Mouse (Mus musculus): Measurements from ENCODE around the gene Sec24b. TPM values are rescaled to one million over a fixed set of nuclear protein-coding genes. Genes with fewer than 3 reads are reported as not detected.

Gene Sec24b
- total and polyA plus RNA-seq, 3 experiments = 18.6 to 56.3 (median 54.4) TPM

DNA sequence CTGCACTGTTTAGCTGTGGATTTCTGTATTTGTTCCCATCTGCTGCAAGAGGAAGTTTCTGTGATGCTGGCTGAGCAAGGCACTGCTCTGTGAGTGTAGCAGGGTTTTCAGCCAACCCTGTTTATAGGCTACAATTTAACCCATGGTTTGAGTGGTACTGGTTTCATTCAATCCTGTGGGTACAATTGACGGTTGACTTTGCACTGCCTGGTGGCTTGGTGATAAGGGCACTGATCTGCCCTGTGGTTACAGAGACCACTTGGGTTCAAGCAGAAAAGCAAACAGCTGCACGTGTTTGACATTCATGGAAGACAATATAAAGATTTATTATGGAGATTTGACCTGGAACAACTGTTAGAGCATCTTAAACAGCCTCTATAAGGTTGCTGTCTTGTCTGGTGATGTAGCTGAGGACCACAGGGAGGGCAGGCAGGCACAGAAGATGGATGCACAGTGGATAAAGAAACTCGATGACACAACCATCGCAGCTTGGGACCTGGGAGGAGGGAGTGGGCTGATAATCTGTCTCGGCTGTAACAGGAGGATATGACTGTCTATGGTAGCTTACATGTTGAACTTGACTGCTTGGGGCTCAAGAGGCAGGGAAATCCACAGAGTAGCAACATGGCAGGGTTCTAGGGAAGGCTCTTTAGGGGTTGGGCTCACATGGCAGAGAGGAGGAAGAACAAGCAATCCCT, 115.0 kb downstream of the Sec24b start:
- TF ChIP-seq JUND (IDR thresholded peaks at IDR 0.05; ENCODE audit: low read depth, low read length) = no peak
- peak; percentile 57 for TF ChIP-seq MAX (IDR thresholded peaks at IDR 0.05; ENCODE audit: low read length)
- peak; percentile 64 for TF ChIP-seq TCF12 (IDR thresholded peaks at IDR 0.05; ENCODE audit: low read depth, low read length)
- 0 out of 2 replicates have a peak, but pooled peaks have one; percentile 50 for TF ChIP-seq MYC (IDR thresholded peaks at IDR 0.05; ENCODE audit: low read depth, low read length)
- peak; percentile 54 to 88 for TF ChIP-seq EP300 (IDR thresholded peaks at IDR 0.05; ENCODE audit: low read depth in 1 of 2, low read length in 2 of 2)
- peak; percentile 90 for TF ChIP-seq RCOR1 (IDR thresholded peaks at IDR 0.05; ENCODE audit: low read depth, low read length)
- no peak for TF ChIP-seq ZNF384 (IDR thresholded peaks at IDR 0.05; ENCODE audit: low read depth, low read length)
- no peak for TF ChIP-seq POLR2AphosphoS5 (IDR thresholded peaks at IDR 0.05; ENCODE audit: borderline replicate concordance, low read depth, low read length)
- TF ChIP-seq UBTF (IDR thresholded peaks at IDR 0.05; ENCODE audit: borderline replicate concordance, insufficient read depth, low read depth, low read length) = no peak
- TF ChIP-seq GATA1 (IDR thresholded peaks at IDR 0.05; ENCODE audit: low read depth, low read length) = 0 out of 2 replicates have a peak, but pooled peaks have one; percentile 26
- no peak for TF ChIP-seq KAT2A (conservative IDR thresholded peaks at IDR 0.05; ENCODE audit: low read depth, low read length)
- peak; percentile 42; the same call in 1 of the 2 replicates for TF ChIP-seq SIN3A (IDR thresholded peaks at IDR 0.05; ENCODE audit: low read length)
- peak; percentile 58; the same call in 1 of the 2 replicates for TF ChIP-seq MYB (IDR thresholded peaks at IDR 0.05; ENCODE audit: low read depth, low read length)
- TF ChIP-seq TAL1 (IDR thresholded peaks at IDR 0.05; ENCODE audit: low read length) = peak; percentile 66
- TF ChIP-seq BHLHE40 (IDR thresholded peaks at IDR 0.05; ENCODE audit: borderline replicate concordance, low read depth, low read length) = peak; percentile 91
- Histone ChIP-seq H3K27me3 (ENCODE audit: control insufficient read depth in 1 of 2, insufficient read depth in 2 of 2, low read length in 2 of 2) (0 out of 4 replicates have a peak, but pooled peaks cover 0 to 1% of the 10 kb centered on the region in 2 experiments), H3K4me1 (ENCODE audit: control insufficient read depth in 1 of 2, insufficient read depth in 2 of 2, low read length in 2 of 2) (peaks cover 4 to 12% of the 10 kb centered on the region in 2 experiments; a peak in 2 of 4 replicates)

DNA sequence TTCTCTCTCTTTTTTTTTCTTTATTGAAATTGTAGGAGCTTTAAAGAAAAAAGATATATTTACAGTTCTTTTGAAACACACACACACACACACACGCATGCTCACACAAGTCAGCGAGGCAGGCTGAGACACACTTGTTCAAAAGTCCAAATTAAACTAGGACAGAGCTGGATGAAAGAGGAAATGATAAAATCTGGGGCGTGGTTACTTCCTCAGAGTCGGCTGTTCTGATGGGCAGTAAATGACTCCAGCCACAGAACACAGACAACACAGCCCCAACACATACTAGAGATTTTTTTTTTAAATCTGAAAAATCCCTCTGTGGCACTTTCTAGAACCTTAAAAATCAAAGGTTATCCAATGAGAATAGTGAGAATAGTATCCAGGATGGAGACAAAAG, 117.5 kb downstream of the Sec24b start:
- H3K4me3 ChIP-seq (ENCODE audit: control insufficient read depth in 1 of 2, insufficient read depth in 1 of 2, low read depth in 2 of 2, low read length in 2 of 2) = no peak overlapping the region
- H3K4me1 ChIP-seq (ENCODE audit: control insufficient read depth in 1 of 2, insufficient read depth in 2 of 2, low read length in 2 of 2) = peaks cover 4 to 12% of the 10 kb centered on the region in 2 experiments; a peak in 2 of 4 replicates
- H3K9ac ChIP-seq (ENCODE audit: control insufficient read depth, low read depth, low read length, poor library complexity, severe bottlenecking) = no peak overlapping the region
- no peaks in the 10 kb centered on the region for H3K9me3 ChIP-seq (replicated peaks; ENCODE audit: insufficient read depth, low read length)
- H3K27ac ChIP-seq (ENCODE audit: control insufficient read depth, low read depth, low read length) = no peak overlapping the region
- peaks cover 0 to 9% of the 10 kb centered on the region in 2 experiments; a peak in 2 of 4 replicates for H3K36me3 ChIP-seq (ENCODE audit: control insufficient read depth in 1 of 2, insufficient read depth in 2 of 2, low read length in 2 of 2)
- no peaks in the 10 kb centered on the region for H3K27me3 ChIP-seq (ENCODE audit: control insufficient read depth in 1 of 2, insufficient read depth in 2 of 2, low read length in 2 of 2)
- no peaks in the 10 kb centered on the region for H3K79me2 ChIP-seq (ENCODE audit: control insufficient read depth, insufficient read depth, low read length, poor library complexity)
- DNase-seq (ENCODE audit: low read depth, low spot score) = peak; percentile 11
- TF ChIP-seq BHLHE40 (IDR thresholded peaks at IDR 0.05; ENCODE audit: borderline replicate concordance, low read depth, low read length) (no peak), GATA1 (IDR thresholded peaks at IDR 0.05; ENCODE audit: low read depth, low read length) (0 out of 2 replicates have a peak, but pooled peaks have one; percentile 25)

More for the DNA sequence above, 115.0 kb downstream of the Sec24b start:
- Histone ChIP-seq H3K9me3 (replicated peaks; ENCODE audit: insufficient read depth, low read length) (no peaks in the 10 kb centered on the region), H3K4me3 (ENCODE audit: control insufficient read depth in 1 of 2, insufficient read depth in 1 of 2, low read depth in 2 of 2, low read length in 2 of 2) (no peak overlapping the region), H3K79me2 (ENCODE audit: control insufficient read depth, insufficient read depth, low read length, poor library complexity) (no peaks in the 10 kb centered on the region), H3K9ac (ENCODE audit: control insufficient read depth, low read depth, low read length, poor library complexity, severe bottlenecking) (no peak overlapping the region), H3K36me3 (ENCODE audit: control insufficient read depth in 1 of 2, insufficient read depth in 2 of 2, low read length in 2 of 2) (peaks cover 0 to 9% of the 10 kb centered on the region in 2 experiments; a peak in 2 of 4 replicates), H3K27ac (ENCODE audit: control insufficient read depth, low read depth, low read length) (no peak overlapping the region)
- DNase-seq (ENCODE audit: low read depth, low spot score) = peak; percentile 52
